Mouse (Mus musculus): ENCODE data around the gene Ccr1. TPM values are rescaled to one million over a fixed set of nuclear protein-coding genes. Genes with fewer than 3 reads are reported as not detected.

The Ccr1 gene
- polyA plus RNA-seq, 2 experiments = 1.4 to 2.0 TPM

- TF ChIP-seq EP300 (IDR thresholded peaks at IDR 0.05; ENCODE audit: low read depth) = no peak
- no peak for TF ChIP-seq CTCF (IDR thresholded peaks at IDR 0.05; ENCODE audit: low read depth)
- no peak for ATAC-seq (ENCODE audit: insufficient read depth)
- no peaks in the 10 kb centered on the region for H3K36me3 ChIP-seq (replicated peaks; ENCODE audit: control insufficient read depth, insufficient read depth, low read depth)
- no peaks in the 10 kb centered on the region for H3K27me3 ChIP-seq (ENCODE audit: control insufficient read depth, insufficient read depth, low read length)
- H3K4me3 ChIP-seq (ENCODE audit: insufficient read depth in 1 of 2, low read depth in 2 of 2, low read length in 2 of 2) = no peak overlapping the region
- H3K4me2 ChIP-seq (ENCODE audit: low read depth) = no peak overlapping the region
- peaks cover 28 to 41% of the 10 kb centered on the region in 2 experiments for H3K4me1 ChIP-seq (replicated peaks; ENCODE audit: control insufficient read depth in 2 of 2, insufficient read depth in 2 of 2, low read length in 1 of 2)
- no peaks in the 10 kb centered on the region for H3K9me3 ChIP-seq (ENCODE audit: control insufficient read depth, low read length)
- no peak overlapping the region for H3K27ac ChIP-seq
- 64% methylated on average over 19 of the region's 19 CpGs for WGBS (ENCODE audit: insufficient replicate concordance)
- peak in 2 of 3 experiments; percentile 23 to 24 for DNase-seq (ENCODE audit: low read depth in 3 of 3, low spot score in 3 of 3)
- H3K9ac ChIP-seq (replicated peaks) = no peak overlapping the region
Observed at GRCm38 (mm10) chr9:123932911-123933675, 35.4 kb downstream of the Ccr1 start.

- H3K9ac ChIP-seq (replicated peaks) = no peak overlapping the region; the same call in 1 of the 2 replicates
- H3K9me3 ChIP-seq (ENCODE audit: control insufficient read depth, low read length) = no peaks in the 10 kb centered on the region
- H3K27ac ChIP-seq = 0 out of 2 replicates have a peak overlapping the region, but pooled peaks have one; percentile 1
- TF ChIP-seq EP300 (IDR thresholded peaks at IDR 0.05; ENCODE audit: low read depth) = peak; percentile 30; the same call in 1 of the 2 replicates
- TF ChIP-seq CTCF (IDR thresholded peaks at IDR 0.05; ENCODE audit: low read depth) = no peak
- DNase-seq (ENCODE audit: low read depth in 3 of 3, low spot score in 3 of 3) (peak in 2 of 3 experiments; percentile 38 to 43), ATAC-seq (ENCODE audit: insufficient read depth) (peak; percentile 48)
- H3K36me3 ChIP-seq (replicated peaks; ENCODE audit: control insufficient read depth, insufficient read depth, low read depth) = no peaks in the 10 kb centered on the region
- no peak overlapping the region for H3K4me3 ChIP-seq (ENCODE audit: insufficient read depth in 1 of 2, low read depth in 2 of 2, low read length in 2 of 2)
- peaks cover 30 to 49% of the 10 kb centered on the region in 2 experiments for H3K4me1 ChIP-seq (replicated peaks; ENCODE audit: control insufficient read depth in 2 of 2, insufficient read depth in 2 of 2, low read length in 1 of 2)
- no peaks in the 10 kb centered on the region for H3K27me3 ChIP-seq (ENCODE audit: control insufficient read depth, insufficient read depth, low read length)
- whole genome bisulfite sequencing (ENCODE audit: insufficient replicate concordance) = 40% methylated on average over 5 of the region's 6 CpGs
- H3K4me2 ChIP-seq (ENCODE audit: low read depth) = no peak overlapping the region
Observed at GRCm38 (mm10) chr9:123931761-123932700, 36.5 kb downstream of the Ccr1 start.

GRCm38 (mm10) chr9:123930926-123931325 lies 37.6 kb downstream of the Ccr1 start:
- Histone ChIP-seq H3K27ac (no peak overlapping the region), H3K4me2 (ENCODE audit: low read depth) (no peak overlapping the region), H3K27me3 (ENCODE audit: control insufficient read depth, insufficient read depth, low read length) (no peaks in the 10 kb centered on the region), H3K36me3 (replicated peaks; ENCODE audit: control insufficient read depth, insufficient read depth, low read depth) (no peaks in the 10 kb centered on the region), H3K9me3 (ENCODE audit: control insufficient read depth, low read length) (no peaks in the 10 kb centered on the region), H3K9ac (replicated peaks) (no peak overlapping the region), H3K4me3 (ENCODE audit: insufficient read depth in 1 of 2, low read depth in 2 of 2, low read length in 2 of 2) (no peak overlapping the region), H3K4me1 (replicated peaks; ENCODE audit: control insufficient read depth in 2 of 2, insufficient read depth in 2 of 2, low read length in 1 of 2) (peaks cover 30 to 49% of the 10 kb centered on the region in 2 experiments)
- WGBS (ENCODE audit: insufficient replicate concordance) = 54% methylated on average over 3 of the region's 3 CpGs
- DNase-seq (ENCODE audit: low read depth in 3 of 3, low spot score in 3 of 3) = no peak
- TF ChIP-seq EP300 (IDR thresholded peaks at IDR 0.05; ENCODE audit: low read depth) = no peak
- no peak for TF ChIP-seq CTCF (IDR thresholded peaks at IDR 0.05; ENCODE audit: low read depth)
- ATAC-seq (ENCODE audit: insufficient read depth) = no peak

GRCm38 (mm10) chr9:123930476-123930875 lies 38.0 kb downstream of the Ccr1 start:
- Histone ChIP-seq H3K9me3 (ENCODE audit: control insufficient read depth, low read length) (no peaks in the 10 kb centered on the region), H3K27me3 (ENCODE audit: control insufficient read depth, insufficient read depth, low read length) (no peaks in the 10 kb centered on the region), H3K4me2 (ENCODE audit: low read depth) (no peak overlapping the region), H3K9ac (replicated peaks) (no peak overlapping the region), H3K36me3 (replicated peaks; ENCODE audit: control insufficient read depth, insufficient read depth, low read depth) (no peaks in the 10 kb centered on the region), H3K4me1 (replicated peaks; ENCODE audit: control insufficient read depth in 2 of 2, insufficient read depth in 2 of 2, low read length in 1 of 2) (peaks cover 30 to 54% of the 10 kb centered on the region in 2 experiments), H3K4me3 (ENCODE audit: insufficient read depth in 1 of 2, low read depth in 2 of 2, low read length in 2 of 2) (no peak overlapping the region), H3K27ac (0 out of 2 replicates have a peak overlapping the region, but pooled peaks have one; percentile 19)
- ATAC-seq (ENCODE audit: insufficient read depth) (no peak), DNase-seq (ENCODE audit: low read depth in 3 of 3, low spot score in 3 of 3) (peak in 2 of 3 experiments; percentile 17 to 24)
- TF ChIP-seq EP300 (IDR thresholded peaks at IDR 0.05; ENCODE audit: low read depth) = no peak
- no peak for TF ChIP-seq CTCF (IDR thresholded peaks at IDR 0.05; ENCODE audit: low read depth)
- WGBS (ENCODE audit: insufficient replicate concordance) = 48% methylated on average over 3 of the region's 3 CpGs

Data from liver, embryonic 14.5 days (tissue).